Mouse (Mus musculus) hindbrain, embryonic 16.5 days (tissue): Measurements from ENCODE around the gene Stpg2. TPM values are rescaled to one million over a fixed set of nuclear protein-coding genes. Genes with fewer than 3 reads are reported as not detected.

Source experiments
- polyA plus RNA-seq: library from polyadenylated mRNA; unstranded; fragments of >200 nt; fragmentation: Nextera tagmentation; extraction: Ambion mirVana; gene quantifications from 2 replicates; pipeline ENCODE4 v1.2.1, GENCODE M21; 2015

The Stpg2 gene
- polyA plus RNA-seq, 1 experiment from 2014 or later, result not detected

Other genes starting within 250 kb of the Stpg2 start
- 102 and 105 TPM in 2 replicates for gene Rap1gds1, start 130.5 kb upstream of the Stpg2 start, polyA plus RNA-seq